Mouse (Mus musculus) liver, embryonic 14.5 days (tissue): Measurements from ENCODE around the gene Klhdc2. TPM values are rescaled to one million over a fixed set of nuclear protein-coding genes. Genes with fewer than 3 reads are reported as not detected.

Source experiments
- ATAC-seq: fragments of 200-750 bp; cut with Nextera tagmentation; 2 replicates; pipeline ENCODE4 v1.8.0; 2017; ENCODE audit warnings: moderate number of reproducible peaks, mild to moderate bottlenecking, moderate library complexity; ENCODE audit not compliant: insufficient read depth
- DNase-seq, 3 experiments: peaks; one replicate each; pipeline ENCODE4 v3.0.0-alpha.2; 2012 to 2013; ENCODE audit warnings: low read depth in 3 of 3, low spot score in 3 of 3
- H3K27ac ChIP-seq: fragments of 300-500 bp; sonication (generic); 2 replicates; pipeline ENCODE4 v1.5.1; 2014; ENCODE audit warnings: moderate library complexity, mild to moderate bottlenecking, control low read depth, inconsistent platforms
- H3K27me3 ChIP-seq: fragments of 300-500 bp; sonication (generic); 2 replicates; pipeline ENCODE4 v1.6.1; 2014; ENCODE audit warnings: mild to moderate bottlenecking, low read length, moderate library complexity; ENCODE audit not compliant: control insufficient read depth, insufficient read depth
- H3K36me3 ChIP-seq: fragments of 300-500 bp; sonication (generic); replicated peaks from 2 replicates; pipeline ENCODE4 v1.6.1; 2014; ENCODE audit warnings: low read depth; ENCODE audit not compliant: control insufficient read depth, insufficient read depth
- H3K4me1 ChIP-seq, 2 experiments: fragments of 200-500 bp in 1 of 2; fragments of 300-500 bp in 1 of 2; sonication (generic) in 1 of 2; replicated peaks; 2 replicates each; pipeline ENCODE4 v1.6.1; 2012 to 2014; ENCODE audit warnings: antibody characterized with exemption in 1 of 2, inconsistent platforms in 1 of 2, low read length in 1 of 2; ENCODE audit not compliant: control insufficient read depth in 2 of 2, insufficient read depth in 2 of 2
- H3K4me2 ChIP-seq: fragments of 300-500 bp; sonication (generic); 2 replicates; pipeline ENCODE4 v1.6.1; 2014; ENCODE audit warnings: low read depth, mild to moderate bottlenecking, control low read depth, moderate library complexity
- H3K4me3 ChIP-seq, 2 experiments: fragments of 200-500 bp in 1 of 2; fragments of 300-500 bp in 1 of 2; sonication (generic) in 1 of 2; 2 replicates each; pipeline ENCODE4 v1.5.1; 2012 to 2014; ENCODE audit warnings: low read depth in 2 of 2, low read length in 2 of 2, mild to moderate bottlenecking in 2 of 2, control low read depth in 1 of 2, inconsistent platforms in 1 of 2, moderate library complexity in 1 of 2; ENCODE audit not compliant: insufficient read depth in 1 of 2
- H3K9ac ChIP-seq: fragments of 300-500 bp; sonication (generic); replicated peaks from 2 replicates; pipeline ENCODE4 v1.6.1; 2014; ENCODE audit warnings: mild to moderate bottlenecking, control low read depth, moderate library complexity
- H3K9me3 ChIP-seq: fragments of 300-500 bp; sonication (generic); 2 replicates; pipeline ENCODE4 v1.6.1; 2016; ENCODE audit warnings: low read length, mixed read lengths; ENCODE audit not compliant: control insufficient read depth
- CTCF ChIP-seq: IDR thresholded peaks from 2 replicates; pipeline ENCODE4 v1.5.1; 2016; ENCODE audit warnings: antibody characterized with exemption, low read depth, control low read depth
- EP300 ChIP-seq: IDR thresholded peaks from 2 replicates; pipeline ENCODE4 v1.6.1; 2016; ENCODE audit warnings: antibody characterized with exemption, low read depth
- WGBS: fragments of 180-500 bp; shearing (Covaris S2); extraction: QIAGEN DNeasy Blood & Tissue Kit; methylation state at CpG from one replicate; pipeline ENCODE4 v1.1.7; 2014; ENCODE audit not compliant: insufficient replicate concordance; 5-methylcytosine and 5-hydroxymethylcytosine counted together
- polyA plus RNA-seq, 2 experiments: library from polyadenylated mRNA; depleted of rRNA in 1 of 2; stranded (reverse) in 1 of 2; unstranded in 1 of 2; fragments of >200 nt; fragmentation: Nextera tagmentation in 1 of 2; extraction: Ambion mirVana in 1 of 2; gene quantifications; 2 replicates each; pipeline versions ENCODE4 v1.2.1 to v1.2.3; 2012 to 2014

Gene Klhdc2
- polyA plus RNA-seq, 2 experiments, result 43.4 to 84.9 TPM

GRCm38 (mm10) chr12:69299231-69299630 lies 2.8 kb downstream of the Klhdc2 start:
- Histone ChIP-seq H3K27me3 (no peaks in the 10 kb centered on the region), H3K4me2 (peak overlapping the region; percentile 84), H3K27ac (no peak overlapping the region; the same call in 1 of the 2 replicates), H3K4me3 (0 out of 4 replicates have a peak overlapping the region, but pooled peaks of 1 of the 2 experiments have one; percentile 78), H3K9me3 (no peaks in the 10 kb centered on the region), H3K36me3 (peaks cover 32% of the 10 kb centered on the region), H3K4me1 (peaks cover 32 to 33% of the 10 kb centered on the region in 2 experiments), H3K9ac (no peak overlapping the region)
- WGBS, result 59% methylated on average over 12 of the region's 12 CpGs
- DNase-seq (no peak), ATAC-seq (no peak)
- TF ChIP-seq EP300, result no peak
- TF ChIP-seq CTCF, result no peak

- TF ChIP-seq CTCF, result no peak
- no peak for TF ChIP-seq EP300
- H3K4me1 ChIP-seq, result peaks cover 27 to 30% of the 10 kb centered on the region in 2 experiments
- no peak overlapping the region for H3K9ac ChIP-seq
- no peak overlapping the region; the same call in 1 of the 2 replicates for H3K4me2 ChIP-seq
- peaks cover 37% of the 10 kb centered on the region for H3K36me3 ChIP-seq
- ATAC-seq (no peak), DNase-seq (no peak)
- no peak overlapping the region for H3K4me3 ChIP-seq
- WGBS, result 87% methylated on average over 3 of the region's 3 CpGs
- H3K27ac ChIP-seq, result no peak overlapping the region
- H3K27me3 ChIP-seq, result no peaks in the 10 kb centered on the region
- H3K9me3 ChIP-seq, result no peaks in the 10 kb centered on the region
Measured at GRCm38 (mm10) chr12:69299831-69300230, 3.4 kb downstream of the Klhdc2 start.

DNA sequence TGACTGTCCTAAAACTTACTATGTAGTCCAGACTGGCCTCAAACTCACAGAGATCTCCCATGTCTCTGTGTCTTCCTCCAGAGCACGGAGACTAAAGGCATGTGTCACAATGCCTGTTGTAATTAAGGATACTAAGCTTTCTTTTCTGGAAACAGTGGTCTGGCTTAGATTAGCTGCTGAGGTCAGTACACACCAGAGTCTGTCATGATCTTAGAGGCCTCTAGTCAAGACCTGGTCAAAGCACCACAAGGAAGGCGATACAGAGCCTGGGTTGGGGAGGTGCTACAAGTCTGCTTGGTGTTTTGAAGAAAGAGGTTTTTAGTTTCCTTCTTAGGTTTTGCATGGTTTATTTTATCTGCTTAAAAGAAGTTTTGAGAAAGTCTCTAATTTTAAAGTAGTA lies 3.9 kb downstream of the Klhdc2 start:
- Histone ChIP-seq H3K9ac (no peak overlapping the region), H3K4me2 (no peak overlapping the region), H3K9me3 (no peaks in the 10 kb centered on the region), H3K36me3 (peaks cover 42% of the 10 kb centered on the region), H3K27ac (no peak overlapping the region), H3K27me3 (no peaks in the 10 kb centered on the region), H3K4me3 (no peak overlapping the region), H3K4me1 (peaks cover 22 to 24% of the 10 kb centered on the region in 2 experiments)
- 83% methylated on average over 2 of the region's 2 CpGs for WGBS
- no peak for TF ChIP-seq CTCF
- TF ChIP-seq EP300, result no peak
- ATAC-seq (no peak), DNase-seq (no peak)

DNA sequence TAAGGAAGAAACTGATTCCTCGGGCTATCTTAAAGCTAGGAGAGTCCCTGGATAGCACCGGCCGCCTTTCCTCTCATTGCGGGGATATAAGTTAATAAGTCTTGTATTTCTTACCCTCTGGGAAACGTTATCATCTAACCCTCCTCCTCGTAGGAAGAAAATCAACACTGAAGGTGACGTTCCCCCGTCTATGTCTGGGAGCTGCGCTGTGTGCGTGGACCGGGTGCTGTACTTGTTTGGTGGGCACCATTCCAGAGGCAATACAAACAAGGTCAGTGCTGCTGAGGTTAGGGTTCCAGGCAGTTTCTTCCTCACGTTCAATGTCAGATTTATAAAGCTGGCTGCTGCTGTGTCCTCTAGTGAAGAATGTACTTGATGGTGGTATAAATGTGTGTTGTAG lies 5.7 kb downstream of the Klhdc2 start:
- Histone ChIP-seq H3K27ac (no peak overlapping the region), H3K4me1 (peaks cover 11 to 14% of the 10 kb centered on the region in 2 experiments), H3K4me3 (no peak overlapping the region), H3K27me3 (no peaks in the 10 kb centered on the region), H3K9ac (no peak overlapping the region), H3K36me3 (peaks cover 60% of the 10 kb centered on the region), H3K4me2 (no peak overlapping the region), H3K9me3 (no peaks in the 10 kb centered on the region)
- WGBS, result 89% methylated on average over 12 of the region's 12 CpGs
- ATAC-seq (no peak), DNase-seq (no peak)
- no peak for TF ChIP-seq EP300
- no peak for TF ChIP-seq CTCF

DNA sequence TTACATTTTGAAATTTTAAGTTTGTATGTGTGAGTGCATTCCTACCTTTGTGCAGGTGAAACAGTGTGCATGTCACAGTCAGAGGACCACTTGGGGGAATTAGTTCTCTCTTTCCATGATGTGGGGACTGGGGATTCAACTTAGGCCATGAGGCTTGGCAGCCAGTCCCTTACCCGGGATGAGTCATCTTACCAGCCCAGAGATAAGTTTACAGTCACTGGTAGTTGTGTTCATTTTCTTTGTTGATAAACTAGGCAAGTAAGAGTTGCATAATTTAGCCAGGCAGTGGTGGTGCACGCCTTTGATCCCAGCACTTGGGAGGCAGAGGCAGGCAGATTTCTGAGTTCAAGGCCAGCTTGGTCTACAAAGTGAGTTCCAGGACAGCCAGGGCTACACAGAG lies 7.6 kb downstream of the Klhdc2 start:
- DNase-seq (no peak), ATAC-seq (no peak)
- peaks cover 1 to 2% of the 10 kb centered on the region in 2 experiments; a peak in 3 of 4 replicates for H3K4me1 ChIP-seq
- H3K4me3 ChIP-seq, result no peak overlapping the region
- H3K36me3 ChIP-seq, result peaks cover 79% of the 10 kb centered on the region
- TF ChIP-seq CTCF, result no peak
- no peak for TF ChIP-seq EP300
- H3K27ac ChIP-seq, result no peak overlapping the region
- no peak overlapping the region for H3K4me2 ChIP-seq
- no peak overlapping the region for H3K9ac ChIP-seq
- 63% methylated on average over 2 of the region's 2 CpGs for WGBS
- H3K27me3 ChIP-seq, result no peaks in the 10 kb centered on the region
- no peaks in the 10 kb centered on the region for H3K9me3 ChIP-seq
